Mouse (Mus musculus) right cerebral cortex, postnatal 36 days (tissue): ENCODE data around the gene Iqsec1.

Experiments
- DNase-seq, 2 experiments: peaks; one replicate each; pipeline ENCODE4 v3.0.0; 2022; ENCODE audit warnings: low spot score in 2 of 2, mixed read lengths in 1 of 2

Iqsec1 gene

DNA sequence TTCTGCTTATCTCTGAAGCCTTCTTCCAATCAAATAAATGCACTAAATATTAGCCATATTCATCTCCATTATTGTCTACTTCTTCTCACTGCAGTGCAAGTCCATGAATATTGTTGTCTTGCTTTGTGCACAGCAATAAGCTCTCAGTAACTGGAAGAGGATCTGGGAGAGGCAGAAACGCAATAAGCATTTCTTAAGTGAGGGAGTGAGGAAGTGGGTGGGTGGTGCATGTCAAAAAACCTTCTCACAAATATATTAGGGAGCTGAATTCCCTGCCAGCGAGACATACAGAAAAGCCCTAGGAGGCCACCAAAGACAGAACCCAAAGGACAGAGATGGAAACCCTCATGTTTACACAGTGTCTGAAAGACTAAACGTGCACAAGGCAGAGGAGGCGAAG lies 35.1 kb downstream of the Iqsec1 start:
- DNase-seq = no peak

DNA sequence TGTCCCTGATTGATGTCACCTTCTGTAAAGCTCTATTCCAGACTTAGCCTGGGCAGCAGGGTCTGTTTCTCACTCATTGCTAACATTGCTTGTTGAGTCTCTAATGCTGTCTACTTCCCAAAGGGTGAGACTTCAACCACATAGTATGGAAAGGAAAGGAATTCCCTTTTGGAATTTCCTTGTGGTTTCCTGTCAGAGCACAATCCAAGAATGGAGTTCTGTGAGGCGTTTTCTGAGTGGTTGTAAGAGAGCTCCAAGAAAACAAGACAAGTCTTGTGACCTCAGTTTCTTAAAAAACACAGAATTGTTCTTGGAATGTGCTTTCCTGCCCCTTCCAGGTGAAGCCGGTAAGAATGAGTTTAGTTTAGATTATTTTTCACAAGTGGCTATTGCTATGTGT lies 37.5 kb downstream of the Iqsec1 start:
- no peak for DNase-seq

DNA sequence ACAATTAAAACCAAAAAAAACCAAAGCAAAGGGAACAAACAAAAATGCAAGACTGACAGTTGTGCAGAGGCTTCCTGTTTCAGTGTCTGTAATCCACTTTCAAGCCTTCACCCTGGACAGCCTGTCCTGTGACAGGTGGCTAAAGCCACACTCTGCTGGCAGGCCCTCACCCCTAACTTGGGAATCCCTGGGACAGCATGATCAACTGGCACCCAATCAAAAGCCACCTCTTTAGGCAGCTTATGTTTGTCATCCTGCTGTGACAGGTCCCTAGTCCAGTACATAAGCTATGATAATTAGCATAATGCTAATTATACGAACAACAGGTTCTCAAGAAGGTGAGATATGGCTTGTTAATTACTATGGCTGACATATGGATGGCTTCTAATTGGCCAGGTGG lies 40.4 kb downstream of the Iqsec1 start:
- no peak for DNase-seq

DNA sequence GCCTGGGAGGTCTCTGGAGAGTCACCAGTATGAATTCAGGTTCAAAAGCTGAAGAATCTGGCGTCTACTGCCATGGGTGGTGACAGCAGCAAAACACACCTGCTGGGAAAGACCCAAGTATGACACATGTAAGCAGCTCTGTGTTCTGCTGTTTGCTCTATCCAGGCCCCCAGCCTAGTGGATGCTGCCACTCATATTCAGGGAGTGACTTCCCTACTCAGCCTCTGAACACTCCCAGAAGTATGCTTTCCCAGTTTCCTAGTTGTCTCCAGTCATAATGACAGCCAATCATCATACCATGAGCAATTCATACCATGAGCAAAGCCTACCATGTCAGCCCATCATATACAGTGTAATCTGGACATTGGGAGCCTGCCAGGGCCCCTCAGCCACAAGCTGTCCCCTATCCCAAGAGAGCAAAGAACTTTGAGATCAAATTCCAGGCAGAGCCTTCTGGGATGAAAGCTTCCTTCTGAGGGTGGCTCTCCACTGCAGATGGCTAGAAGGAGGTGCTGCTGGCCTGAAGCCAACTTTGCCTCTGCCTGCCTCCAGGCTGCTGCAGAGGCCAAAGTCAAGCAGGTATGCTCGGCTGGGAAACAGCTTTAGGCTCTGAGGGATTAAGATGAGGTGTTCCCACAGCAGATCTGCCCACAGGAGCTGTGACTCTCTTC lies 42.8 kb downstream of the Iqsec1 start:
- DNase-seq = peak; percentile 72 to 74

DNA sequence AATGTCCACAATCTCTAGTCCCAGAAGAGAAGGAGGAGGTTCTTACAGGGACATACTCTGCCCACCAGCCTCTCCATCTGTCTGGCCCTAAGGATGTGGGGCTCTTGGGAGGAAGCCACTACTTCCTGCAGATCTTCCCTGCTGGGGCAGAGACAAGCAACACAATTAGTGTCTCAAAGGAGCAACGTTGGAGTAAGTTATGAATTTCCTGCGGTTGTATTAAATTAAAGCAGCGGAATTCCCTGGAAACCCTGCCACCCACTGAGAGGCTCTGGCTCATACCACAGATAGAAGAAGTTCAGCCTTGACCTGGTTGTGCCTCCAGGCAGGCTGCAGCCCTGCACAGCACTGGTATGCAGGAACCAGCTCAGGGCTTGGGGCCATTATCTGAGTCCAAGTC lies 47.2 kb downstream of the Iqsec1 start:
- DNase-seq = no peak

DNA sequence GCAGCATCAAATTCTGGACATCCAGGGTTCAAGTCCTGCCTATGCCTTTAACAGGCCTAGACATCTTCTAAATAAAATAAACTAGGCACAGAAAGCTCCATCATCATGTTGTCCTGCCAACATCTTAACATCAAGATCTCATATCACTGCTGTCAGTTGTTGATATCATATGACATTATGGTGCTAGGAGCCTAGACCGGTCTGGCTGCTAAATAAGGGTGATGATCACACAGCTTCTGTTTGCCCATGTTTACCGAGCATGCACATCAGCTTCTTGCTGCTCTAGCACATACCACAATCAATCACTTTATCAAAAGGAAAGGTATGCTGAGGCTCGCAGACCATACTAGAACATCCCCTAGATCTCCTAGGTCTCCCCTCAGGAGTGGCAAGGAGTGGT lies 54.8 kb downstream of the Iqsec1 start:
- no peak for DNase-seq

DNA sequence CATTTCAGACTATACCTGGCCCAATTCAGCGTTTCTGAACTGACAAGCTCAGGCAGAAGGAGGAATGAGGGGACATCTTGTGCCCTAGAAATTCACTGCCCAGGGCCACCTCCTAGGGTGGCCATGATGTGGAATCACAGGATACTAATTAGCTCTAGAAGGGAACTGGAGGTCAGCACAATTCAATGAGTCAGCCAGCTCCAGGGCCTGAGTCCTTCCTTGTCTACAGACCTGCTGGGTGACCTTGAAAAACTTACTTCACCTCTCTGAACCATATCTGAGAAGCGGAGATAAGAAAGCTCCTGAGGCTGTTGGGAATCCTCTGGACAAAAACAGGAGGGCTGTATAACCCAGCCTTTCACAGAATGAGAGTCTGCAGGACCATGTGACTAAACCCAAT lies 59.7 kb downstream of the Iqsec1 start:
- DNase-seq = no peak

DNA sequence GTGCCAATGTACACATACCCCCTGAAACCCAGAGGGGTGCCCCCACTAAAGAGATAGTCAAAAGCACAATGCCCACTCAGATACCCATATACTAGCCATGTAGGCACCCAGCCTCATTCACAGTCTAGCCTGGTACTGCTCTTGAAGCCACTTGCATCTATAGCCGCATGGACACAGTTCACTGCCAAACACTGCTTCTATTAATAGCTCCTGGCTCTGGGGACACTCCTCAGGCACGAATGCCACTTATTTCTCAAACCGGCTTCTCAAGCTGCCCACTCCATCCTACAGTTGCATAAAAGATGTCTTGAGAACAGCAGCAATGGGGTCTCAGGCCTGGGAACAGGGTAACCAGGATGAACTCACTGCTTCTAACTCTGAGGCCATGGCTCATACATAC lies 63.0 kb downstream of the Iqsec1 start:
- peak in 1 of 2 experiments; percentile 58 for DNase-seq

DNA sequence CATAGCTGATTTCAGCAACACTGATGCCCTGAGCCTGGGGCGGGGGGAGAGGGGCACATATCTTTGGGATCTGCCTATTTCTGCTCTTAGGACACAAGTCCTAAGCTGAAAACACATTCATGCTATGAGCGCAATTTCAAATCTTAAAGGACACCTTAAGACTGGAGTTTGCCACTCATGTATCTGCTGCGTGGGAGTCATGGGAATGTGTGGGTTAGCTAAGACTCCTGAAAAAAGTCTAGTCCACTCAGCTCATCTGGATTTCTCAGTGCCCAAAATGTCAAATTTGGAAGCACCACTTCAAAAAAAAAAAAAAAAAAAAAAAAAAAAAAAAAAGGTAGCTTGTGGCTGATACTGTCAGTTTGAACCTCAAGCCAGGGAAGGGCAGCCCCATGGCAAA lies 63.7 kb downstream of the Iqsec1 start:
- DNase-seq = peak in 1 of 2 experiments; percentile 59

DNA sequence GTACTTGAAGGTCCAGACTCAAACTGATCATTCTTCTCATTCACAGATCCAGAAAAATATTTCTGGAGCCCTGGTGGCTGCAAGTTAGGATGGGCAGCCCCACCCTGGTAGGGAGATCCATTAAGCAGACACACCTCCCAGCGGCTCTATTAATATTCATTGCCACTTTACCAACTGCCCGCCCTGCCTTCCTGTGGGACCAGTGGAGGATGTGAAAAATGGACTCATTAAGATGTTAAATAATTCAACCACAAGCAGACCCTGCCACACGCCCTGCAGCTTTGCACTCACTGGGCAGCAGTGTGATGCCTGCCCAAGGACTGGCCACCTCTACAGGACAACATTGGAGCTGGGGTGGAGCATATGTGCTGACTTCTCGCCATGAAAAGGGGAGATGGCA lies 64.1 kb downstream of the Iqsec1 start:
- no peak for DNase-seq

DNA sequence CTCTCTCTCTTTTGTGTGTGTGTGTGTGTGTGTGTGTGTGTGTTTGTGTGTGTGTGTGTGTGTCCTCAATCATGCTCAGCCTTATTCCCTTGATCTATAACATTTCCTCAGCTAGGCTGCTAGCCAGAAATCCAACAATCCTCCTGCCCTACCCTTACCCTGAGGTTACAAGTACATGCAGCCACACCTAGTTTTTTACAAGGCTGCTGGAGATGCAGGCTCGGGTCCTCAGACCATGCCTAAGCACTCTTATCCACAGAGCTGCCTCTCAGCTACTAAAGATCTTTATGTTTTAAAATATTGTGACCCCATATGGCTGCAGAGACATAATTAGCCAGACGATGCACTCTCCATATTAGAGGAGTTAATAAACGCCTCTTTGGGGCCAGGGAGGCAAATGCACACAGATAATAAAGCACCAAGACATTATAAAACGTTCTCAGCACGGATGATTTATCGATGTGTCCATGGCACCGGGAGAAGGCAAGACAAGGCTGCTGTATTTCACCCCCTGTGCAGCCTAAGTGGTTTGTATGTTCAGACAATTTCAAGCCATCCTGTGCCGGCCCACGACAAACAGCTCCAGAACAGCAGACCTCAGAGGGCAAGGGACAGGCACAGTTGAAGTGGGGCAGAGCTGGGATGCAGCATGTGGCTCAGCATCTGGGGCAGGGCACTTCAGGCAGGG lies 67.1 kb downstream of the Iqsec1 start:
- DNase-seq = no peak

DNA sequence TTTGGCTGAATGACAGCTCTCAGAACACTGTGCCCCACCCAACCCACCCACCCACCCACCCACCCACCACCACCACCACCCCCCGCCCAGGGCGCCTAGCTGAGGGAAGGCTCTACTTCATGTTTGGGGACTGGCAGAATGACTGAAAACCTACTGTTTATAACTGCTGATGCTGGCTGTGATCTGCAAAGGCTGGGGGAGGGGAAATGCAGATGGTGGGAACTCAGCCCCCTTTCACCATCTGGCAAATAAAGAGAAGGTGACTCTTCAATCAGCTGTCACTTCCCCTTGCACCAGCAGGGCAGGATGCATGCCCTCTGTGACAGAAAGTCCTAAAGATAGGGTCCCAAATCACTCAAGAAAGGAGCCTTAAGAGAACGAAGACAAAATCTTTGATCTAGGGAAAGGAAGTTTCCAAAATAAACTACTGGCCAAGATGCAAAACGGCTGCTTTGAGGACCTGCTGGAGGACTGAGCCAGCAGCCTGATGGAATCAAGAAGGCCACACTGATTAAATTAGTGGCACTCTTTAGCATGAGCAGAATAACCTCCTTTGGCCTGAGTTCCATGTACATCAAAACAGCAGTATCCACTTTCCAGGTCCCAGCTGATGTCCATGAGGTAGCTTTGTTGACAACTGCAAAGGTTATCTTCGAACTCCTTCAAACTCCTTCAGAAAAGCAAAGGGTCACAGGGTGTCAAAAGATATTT lies 67.8 kb downstream of the Iqsec1 start:
- no peak for DNase-seq

DNA sequence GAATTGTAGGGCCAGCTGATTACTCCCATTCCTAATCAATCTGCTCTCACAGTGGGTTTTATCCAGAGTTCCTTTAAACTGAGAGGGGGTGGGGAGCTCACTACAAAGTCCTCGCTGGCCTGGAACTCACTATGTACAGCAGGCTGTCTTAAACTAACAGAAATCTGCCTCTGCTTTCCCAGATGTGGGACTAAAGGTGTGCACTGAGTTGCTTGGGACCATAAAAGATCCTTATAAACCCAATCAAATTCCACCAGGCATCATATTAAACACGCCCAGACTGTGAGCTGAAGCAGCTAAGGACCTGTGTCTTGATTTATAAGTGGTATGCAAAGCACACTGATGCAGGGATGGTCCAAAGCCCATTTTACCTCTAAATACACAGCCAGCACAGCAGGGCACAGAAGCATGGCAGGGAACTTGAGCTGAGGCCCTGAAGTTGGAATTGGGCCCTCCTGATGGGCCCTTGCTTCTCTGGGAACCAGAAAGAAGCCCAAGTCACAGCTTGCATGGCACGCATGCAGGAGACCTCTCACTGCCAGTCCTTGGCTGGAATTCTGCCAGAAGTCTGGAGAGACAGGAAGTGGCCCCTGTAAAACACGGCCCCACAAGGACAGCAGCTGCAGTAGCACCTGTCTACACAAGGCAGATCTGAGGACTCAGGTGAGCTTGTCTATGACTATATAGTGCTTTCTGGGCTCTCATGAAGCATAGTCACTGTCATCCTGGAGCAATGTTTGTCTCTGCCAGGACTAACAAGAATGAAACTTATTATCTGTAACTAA lies 68.7 kb downstream of the Iqsec1 start:
- DNase-seq = no peak

DNA sequence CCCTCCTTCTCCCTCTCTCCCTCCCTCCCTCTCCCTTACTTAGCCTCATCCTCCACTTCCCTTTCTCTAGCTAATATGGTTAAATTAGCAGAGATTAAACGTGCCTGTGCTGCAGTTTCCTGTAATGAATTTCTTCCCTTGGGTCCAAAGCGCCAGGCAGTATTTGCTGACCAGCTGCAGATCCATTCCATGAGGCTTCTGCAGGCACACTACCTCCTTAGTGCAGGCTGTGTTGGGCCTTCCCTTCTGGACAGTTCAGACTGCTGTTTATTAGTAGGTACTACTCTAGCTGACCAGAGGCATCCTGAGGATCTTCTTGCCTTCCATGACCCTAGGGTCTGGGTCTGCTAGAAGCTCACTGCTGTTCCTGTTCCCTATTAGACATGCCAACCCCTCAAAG lies 72.9 kb downstream of the Iqsec1 start:
- DNase-seq = no peak

DNA sequence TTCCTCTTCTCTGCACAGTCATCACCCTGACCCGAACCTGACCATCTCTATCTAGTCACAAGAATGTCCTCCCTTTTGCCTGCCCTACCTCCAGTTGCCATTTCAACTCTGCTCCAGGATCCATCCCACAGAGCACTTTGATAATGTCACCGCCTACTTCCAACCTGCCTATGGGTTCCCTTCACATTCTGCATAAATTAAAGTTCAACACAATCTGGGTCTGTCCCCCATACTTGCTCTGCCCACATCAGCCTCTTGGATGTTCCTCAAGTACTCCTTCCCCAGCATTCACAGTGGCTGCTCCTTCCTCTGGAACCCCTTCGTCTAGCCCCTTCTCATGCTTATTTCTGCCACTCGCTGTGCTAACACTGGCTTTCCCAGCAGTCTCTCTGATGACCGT lies 74.7 kb downstream of the Iqsec1 start:
- no peak for DNase-seq

DNA sequence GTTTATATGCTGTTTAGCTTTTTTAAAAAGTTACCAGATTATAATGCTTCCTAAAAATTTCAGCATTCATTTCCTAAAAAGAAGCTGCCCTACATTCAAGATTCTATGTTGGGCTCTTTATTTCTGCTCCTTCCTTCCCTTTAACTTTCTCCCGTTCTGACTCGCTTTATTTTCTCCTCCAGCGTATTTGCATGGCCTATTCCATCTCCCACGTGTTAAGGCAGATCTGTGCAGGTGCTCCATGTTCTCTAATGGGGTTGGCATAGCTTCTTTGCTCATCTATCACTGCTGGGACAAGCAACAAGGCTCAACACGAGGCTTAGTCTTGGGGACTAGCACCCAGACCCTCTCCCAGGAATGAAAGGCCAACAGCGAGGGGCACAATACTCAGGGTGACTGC lies 75.7 kb downstream of the Iqsec1 start:
- DNase-seq = no peak

DNA sequence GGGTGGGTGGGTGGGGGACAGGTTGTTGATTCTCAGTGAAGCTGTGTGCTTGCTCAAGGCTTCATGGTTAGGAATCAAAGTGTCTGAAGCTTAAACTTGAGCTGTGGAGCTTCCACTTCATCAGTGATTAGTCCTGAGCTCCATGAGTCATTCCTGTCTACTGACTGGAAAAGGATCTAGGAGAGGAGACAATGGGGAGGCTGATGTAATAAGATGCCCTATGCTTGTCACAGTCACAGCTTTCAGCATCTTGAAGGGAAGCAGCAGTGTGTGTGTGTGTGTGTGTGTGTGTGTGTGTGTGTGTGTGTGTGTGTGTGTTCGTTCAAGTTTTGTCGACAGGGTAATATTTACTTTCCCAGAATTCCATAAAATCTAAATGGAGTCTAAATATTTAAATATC lies 84.3 kb downstream of the Iqsec1 start:
- no peak for DNase-seq

DNA sequence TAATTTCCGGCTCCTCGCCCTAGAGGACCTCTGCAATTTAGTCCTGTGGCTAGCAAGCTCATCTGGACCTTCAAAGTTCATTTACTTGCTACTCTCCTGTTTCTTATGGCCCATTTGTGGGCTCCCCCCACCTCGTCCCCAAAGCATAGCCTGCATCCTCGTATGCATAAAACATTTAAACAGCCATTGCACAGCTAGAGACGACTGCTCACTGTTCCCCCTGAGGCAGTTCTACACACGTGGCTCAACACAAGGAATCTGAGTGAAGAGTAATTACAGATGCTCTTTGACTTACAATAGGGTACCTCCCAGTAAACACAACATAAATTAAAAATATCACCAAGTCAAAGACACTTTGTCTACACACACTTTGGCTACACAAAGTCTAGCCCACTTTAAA lies 88.2 kb downstream of the Iqsec1 start:
- DNase-seq = no peak

DNA sequence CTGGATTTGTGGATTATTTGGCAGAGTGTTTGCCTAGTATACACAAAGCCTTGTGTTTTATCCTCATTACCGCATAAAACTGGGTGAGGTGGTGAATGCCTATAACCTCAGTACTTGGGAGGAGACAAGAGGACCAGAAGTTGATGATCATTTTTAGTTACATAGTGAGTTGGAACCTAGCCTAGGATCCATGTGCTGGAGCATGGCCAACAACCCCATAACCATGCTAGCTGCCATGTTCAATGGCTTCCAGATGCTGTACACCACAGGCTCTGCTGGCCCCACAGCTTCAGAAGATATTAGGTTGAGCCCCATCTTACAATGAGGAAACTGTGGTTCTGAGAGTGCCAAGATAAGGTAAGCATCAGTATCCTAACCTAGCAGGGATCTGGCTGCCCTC lies 89.2 kb downstream of the Iqsec1 start:
- DNase-seq = no peak

DNA sequence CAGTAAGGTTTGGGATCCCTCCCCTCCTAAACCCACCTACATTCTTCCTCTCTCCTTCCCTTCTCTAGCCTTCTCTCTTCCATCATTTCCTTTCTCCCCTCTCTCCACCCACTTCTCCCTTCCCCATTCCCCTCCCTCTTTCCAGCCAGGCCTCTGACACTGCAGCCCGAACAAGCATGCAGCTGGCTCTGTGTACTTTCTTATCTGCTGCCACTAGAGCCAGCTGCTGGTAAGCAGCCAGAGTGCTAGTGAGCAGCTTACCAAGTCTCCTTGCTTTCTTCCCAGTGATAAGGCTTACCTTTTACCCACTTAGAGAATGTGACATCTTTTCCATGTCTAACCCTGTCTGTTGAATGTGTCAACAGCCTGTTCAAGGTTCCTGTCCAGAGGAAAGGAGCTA lies 90.4 kb downstream of the Iqsec1 start:
- DNase-seq = no peak

DNA sequence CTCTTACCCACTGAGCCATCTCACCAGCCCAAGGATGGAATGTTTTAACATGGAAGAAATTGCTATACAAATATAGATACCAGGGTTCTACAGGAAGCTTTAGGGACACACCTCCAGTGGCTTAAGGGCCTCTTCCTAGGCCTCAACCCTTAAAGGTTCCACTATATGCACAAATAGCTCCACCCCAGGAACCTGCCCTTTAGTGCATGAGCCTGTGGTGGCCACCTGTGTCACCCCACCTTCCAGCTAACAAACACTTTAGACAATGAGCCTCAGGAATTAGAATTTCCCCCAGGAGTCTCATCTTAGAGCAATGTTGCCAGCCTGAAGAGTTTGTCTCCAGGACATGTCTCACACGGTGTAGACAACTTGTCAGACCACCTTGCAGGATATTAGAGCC lies 96.1 kb downstream of the Iqsec1 start:
- no peak for DNase-seq
